Mouse (Mus musculus): ENCODE measurements around the gene Ttc36.
"Not testable (repeated sequence)": the region's sequence is repeated elsewhere in the genome, so short reads cannot be mapped to it uniquely, and the experiment has no call there.

Gene Ttc36

DNA sequence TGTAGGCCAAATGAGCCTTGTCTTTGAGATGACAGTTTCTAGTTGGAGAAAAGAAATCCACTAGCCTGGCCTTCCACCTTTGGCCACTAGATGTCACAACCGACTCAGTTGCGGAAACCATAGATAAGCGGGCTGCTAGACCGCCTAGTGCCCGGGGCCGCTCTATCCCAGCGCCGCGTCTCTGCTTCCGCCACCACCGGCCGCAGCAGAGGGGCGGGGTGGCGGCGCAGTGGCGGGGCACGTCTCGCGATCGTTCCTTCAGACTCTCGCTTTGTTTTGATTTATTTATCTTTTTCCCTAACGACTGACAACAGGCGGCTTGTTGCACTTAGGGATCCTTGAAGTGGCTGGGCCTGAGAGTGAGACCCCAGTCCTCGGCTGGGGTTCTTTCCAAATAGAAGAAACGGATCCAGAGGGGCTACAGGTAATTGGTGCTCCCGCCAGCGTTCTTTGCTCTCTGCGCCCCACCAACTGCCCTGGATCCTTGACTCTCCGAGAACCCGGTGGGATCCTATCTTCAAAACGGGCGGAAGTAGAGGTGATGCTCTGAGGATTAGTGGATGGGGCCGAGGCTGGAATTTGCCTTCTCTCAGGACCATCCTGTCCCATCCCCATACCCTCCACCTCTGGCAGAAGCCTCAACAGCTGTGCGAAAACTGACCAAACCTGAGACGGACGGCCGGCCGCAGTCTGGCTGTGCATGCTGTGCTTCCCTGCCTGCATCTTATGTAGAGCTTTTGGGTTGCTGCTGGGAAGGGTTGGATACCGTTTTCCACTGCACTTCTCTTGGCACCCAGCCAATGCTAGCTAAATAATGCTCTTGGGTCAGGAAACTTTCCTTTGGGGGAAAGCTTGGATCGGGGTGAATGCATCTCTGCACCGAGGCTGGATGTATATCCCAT lies 29.9 kb downstream of the Ttc36 start:
- DNase-seq (ENCODE audit: low spot score in 2 of 2), result peak; percentile 92 to 96

DNA sequence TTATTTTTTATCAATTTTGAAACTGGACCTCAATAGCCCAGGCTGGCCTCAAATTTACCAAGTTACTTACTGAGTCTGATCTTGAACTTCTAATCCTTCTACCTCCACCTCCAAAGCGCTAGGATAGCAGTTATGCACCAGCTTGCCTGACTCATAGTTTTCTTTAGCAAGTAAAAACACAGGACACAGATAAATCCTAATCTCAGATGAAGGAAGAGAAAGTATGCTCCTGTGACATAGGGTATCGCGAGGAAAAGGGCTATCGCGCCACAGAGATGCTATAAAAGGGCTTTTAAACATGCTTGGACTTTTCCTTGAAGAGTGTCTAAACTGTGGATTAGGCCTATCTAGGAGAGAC lies 30.5 kb downstream of the Ttc36 start:
- no peak for DNase-seq (ENCODE audit: low spot score in 2 of 2)

DNA sequence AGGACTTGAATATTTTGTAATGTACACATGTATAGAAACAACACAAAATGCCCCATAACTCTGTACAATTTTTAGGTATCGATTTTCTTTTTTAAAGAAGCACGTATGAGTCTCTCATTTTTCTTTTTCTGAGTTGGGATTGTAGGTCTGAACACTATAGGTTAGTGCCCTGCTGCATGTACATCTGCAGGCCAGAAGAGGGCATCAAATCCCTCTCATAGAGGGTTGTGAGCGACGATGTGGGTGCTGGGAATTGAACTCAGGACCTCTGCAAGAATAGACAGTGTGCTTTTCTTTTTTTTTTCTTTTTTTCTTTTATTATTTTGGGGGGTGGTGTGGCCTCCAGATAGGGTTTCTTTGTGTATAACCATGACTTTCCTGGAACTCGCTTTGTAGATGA lies 31.5 kb downstream of the Ttc36 start:
- no peak for DNase-seq (ENCODE audit: low spot score in 2 of 2)

DNA sequence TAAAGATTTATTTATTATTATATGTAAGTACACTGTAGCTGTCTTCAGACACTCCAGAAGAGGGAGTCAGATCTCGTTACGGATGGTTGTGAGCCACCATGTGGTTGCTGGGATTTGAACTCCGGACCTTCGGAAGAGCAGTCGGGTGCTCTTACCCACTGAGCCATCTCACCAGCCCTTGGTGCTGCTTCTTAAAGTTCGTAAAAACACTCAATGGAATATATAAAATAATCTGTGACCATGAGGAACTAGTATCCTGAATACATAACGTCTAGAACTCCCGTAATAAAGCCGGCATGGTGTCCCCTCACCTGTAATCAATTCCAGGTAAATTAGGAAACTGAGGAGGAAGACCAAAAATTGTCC lies 34.9 kb downstream of the Ttc36 start:
- not testable (repeated sequence) for DNase-seq (ENCODE audit: low spot score in 2 of 2)

DNA sequence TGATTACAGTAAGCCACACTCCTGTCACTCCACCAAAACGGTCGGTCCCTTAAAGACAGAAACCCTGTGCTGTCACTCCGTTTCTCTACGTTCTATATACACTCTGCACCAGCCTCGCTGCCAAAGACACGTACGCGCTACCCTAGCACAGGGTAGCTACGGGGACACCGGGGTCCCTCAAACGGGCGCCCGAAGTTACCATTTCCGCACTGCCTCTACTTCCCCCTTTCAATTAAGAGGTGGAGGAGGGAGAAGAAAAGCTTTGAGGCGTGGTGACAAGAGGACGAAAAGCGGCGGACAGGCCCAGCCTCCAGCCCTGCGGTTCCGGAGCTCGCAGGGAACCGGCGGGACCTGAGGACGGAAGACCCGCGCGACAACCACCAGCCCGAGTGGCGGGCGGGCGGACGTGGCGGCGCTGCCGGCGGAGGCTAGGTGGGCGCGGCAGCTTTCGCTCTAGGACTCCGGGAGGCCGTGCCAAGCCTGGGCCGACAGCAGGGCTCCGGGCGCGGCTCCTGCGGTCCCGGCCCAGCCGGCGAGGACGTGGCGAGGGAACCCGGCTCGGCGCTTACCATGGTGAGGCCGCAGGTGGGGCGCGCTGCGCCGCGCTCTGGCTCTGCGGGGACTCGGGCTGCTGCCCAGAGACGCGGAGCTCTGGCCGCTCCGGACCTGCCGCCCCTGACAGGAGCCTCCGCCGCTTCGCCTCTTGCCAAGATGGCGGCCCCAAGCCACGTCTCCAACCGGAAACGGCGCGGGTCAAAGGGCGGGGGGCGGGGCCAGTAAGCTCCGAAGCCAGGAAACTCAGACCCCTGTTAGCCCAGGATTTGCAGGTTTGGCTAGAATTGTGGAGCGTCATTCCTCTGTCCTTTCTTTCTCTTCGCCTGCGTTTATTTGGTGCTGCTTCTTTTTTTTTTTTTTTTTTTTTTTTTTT lies 35.5 kb downstream of the Ttc36 start, which contains the start of the genes Arcn1 and Ift46:
Gene Arcn1 (minus strand): TSS at position 745 of the 928 bp plus-strand sequence.
Gene Ift46 (plus strand): TSS at position 808 of the 928 bp plus-strand sequence.
- peak; percentile 86 to 87 for DNase-seq (ENCODE audit: low spot score in 2 of 2)

DNA sequence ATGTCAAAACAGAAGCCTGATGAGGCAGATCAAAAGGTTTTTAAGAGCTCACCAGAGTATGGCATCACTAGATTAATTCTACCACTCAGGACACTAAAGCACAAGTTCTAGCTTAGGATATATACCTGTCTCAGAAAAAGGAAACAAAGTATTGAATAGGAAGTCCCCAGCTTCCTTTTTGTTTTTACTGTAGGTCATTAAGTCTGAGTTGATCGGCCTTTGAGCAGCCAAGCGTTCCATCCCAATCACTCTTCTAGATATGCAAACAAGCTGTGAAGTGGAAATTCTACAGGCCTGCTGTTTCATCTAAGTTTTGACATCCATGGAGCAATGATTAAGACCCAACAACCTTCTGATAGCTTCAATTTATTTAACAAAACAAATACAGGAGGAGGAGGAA lies 42.0 kb downstream of the Ttc36 start:
- no peak for DNase-seq (ENCODE audit: low spot score in 2 of 2)

Data from spleen, postnatal 10 days (tissue).